Mouse (Mus musculus) frontal cortex, postnatal 14 days (tissue): ENCODE results near the gene Znrf1.

Experiments used
- DNase-seq, 2 experiments: peaks; one replicate each; pipeline ENCODE4 v3.0.0; 2022; ENCODE audit warnings: low spot score in 2 of 2

Gene Znrf1

GRCm38 (mm10) chr8:111533503-111533902 is 2.4 kb upstream of the Znrf1 start:
- no peak for DNase-seq

- DNase-seq = no peak
Observed at GRCm38 (mm10) chr8:111535491-111535890, 406 bp upstream of the Znrf1 start.

- DNase-seq = peak in 1 of 2 experiments; percentile 45
Observed at GRCm38 (mm10) chr8:111536978-111537764, 1.3 kb downstream of the Znrf1 start.

- no peak for DNase-seq
Observed at GRCm38 (mm10) chr8:111537765-111538158, 1.9 kb downstream of the Znrf1 start.

GRCm38 (mm10) chr8:111538194-111538593 is 2.3 kb downstream of the Znrf1 start:
- DNase-seq = no peak

GRCm38 (mm10) chr8:111539422-111540076 is 3.7 kb downstream of the Znrf1 start:
- DNase-seq = no peak

GRCm38 (mm10) chr8:111543712-111544380 is 7.9 kb downstream of the Znrf1 start:
- DNase-seq = no peak

GRCm38 (mm10) chr8:111545406-111546156 is 9.7 kb downstream of the Znrf1 start:
- DNase-seq = no peak

- DNase-seq = no peak
Observed at GRCm38 (mm10) chr8:111547144-111547543, 11.2 kb downstream of the Znrf1 start.

GRCm38 (mm10) chr8:111548201-111548600 is 12.3 kb downstream of the Znrf1 start:
- no peak for DNase-seq

GRCm38 (mm10) chr8:111550002-111550870 is 14.3 kb downstream of the Znrf1 start:
- DNase-seq = no peak

GRCm38 (mm10) chr8:111551511-111552130 is 15.7 kb downstream of the Znrf1 start:
- DNase-seq = no peak

GRCm38 (mm10) chr8:111561824-111562223 is 25.9 kb downstream of the Znrf1 start:
- no peak for DNase-seq

GRCm38 (mm10) chr8:111562274-111562803 is 26.4 kb downstream of the Znrf1 start:
- no peak for DNase-seq

GRCm38 (mm10) chr8:111563075-111563474 is 27.2 kb downstream of the Znrf1 start:
- DNase-seq = no peak

- no peak for DNase-seq
Observed at GRCm38 (mm10) chr8:111563687-111564086, 27.8 kb downstream of the Znrf1 start.

GRCm38 (mm10) chr8:111564093-111564492 is 28.2 kb downstream of the Znrf1 start:
- no peak for DNase-seq

- DNase-seq = no peak
Observed at GRCm38 (mm10) chr8:111565784-111566191, 29.9 kb downstream of the Znrf1 start.

GRCm38 (mm10) chr8:111566326-111566725 is 30.4 kb downstream of the Znrf1 start:
- DNase-seq = no peak

- DNase-seq = no peak
Observed at GRCm38 (mm10) chr8:111567571-111567970, 31.7 kb downstream of the Znrf1 start.
